Mouse (Mus musculus): ENCODE results near the gene Flvcr1. TPM values are rescaled to one million over a fixed set of nuclear protein-coding genes. Genes with fewer than 3 reads are reported as not detected.
A peak's percentile ranks its signal among the peaks of the same experiment; 100 is the strongest.

Flvcr1 gene
- 4.1 and 4.6 TPM in 2 replicates for polyA plus RNA-seq (2012; ENCODE audit: insufficient read depth, insufficient read length, missing spikeins)

DNA sequence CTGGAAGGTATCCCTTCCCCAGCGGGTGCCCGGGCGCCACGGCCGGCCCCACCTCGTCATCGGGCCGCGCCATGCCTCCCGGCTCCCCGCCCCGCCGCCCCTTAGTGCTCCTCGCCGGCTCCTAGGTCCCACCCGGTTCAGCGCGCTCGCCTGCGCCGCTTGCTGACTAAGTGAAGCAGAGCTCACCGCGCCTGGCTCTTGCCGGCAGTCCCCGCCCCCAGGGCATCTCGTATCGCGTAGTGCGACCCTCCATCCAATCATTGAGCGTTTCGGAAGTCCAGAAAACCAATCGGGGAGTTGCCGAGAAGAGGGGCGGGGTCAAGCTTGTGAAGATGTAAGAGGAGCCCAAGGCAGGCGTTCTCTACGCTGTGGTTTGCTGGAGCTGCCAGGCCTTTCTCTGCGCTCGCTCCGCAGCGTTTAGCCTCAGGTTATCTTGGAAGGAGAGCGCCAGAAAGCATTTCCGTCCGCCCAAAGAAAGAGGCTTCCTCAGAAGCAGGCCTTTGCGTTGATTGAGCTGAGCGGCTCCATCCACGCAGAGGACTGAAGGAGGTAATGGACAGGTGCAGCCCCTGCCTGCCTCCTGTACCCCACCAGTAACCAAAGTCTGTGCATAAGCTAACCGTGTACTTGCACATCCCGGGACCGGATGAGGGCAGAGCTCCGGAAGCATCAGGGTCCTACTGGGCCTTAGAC lies at the start of gene Flvcr1:
Flvcr1 (minus strand) TSS at position 138 of the 693 bp plus-strand sequence.
- 0 out of 2 replicates have a peak, but pooled peaks cover 3% of the 10 kb centered on the region for H3K4me1 ChIP-seq (ENCODE audit: control insufficient read depth, insufficient read depth, insufficient read length, low read length)
- no peak within 1 kb of the TSS for H3K27ac ChIP-seq (replicated peaks; ENCODE audit: low read depth, low read length)
- peak within 1 kb of the TSS; percentile 65 for H3K4me3 ChIP-seq (ENCODE audit: insufficient read depth, low read depth, low read length)

DNA sequence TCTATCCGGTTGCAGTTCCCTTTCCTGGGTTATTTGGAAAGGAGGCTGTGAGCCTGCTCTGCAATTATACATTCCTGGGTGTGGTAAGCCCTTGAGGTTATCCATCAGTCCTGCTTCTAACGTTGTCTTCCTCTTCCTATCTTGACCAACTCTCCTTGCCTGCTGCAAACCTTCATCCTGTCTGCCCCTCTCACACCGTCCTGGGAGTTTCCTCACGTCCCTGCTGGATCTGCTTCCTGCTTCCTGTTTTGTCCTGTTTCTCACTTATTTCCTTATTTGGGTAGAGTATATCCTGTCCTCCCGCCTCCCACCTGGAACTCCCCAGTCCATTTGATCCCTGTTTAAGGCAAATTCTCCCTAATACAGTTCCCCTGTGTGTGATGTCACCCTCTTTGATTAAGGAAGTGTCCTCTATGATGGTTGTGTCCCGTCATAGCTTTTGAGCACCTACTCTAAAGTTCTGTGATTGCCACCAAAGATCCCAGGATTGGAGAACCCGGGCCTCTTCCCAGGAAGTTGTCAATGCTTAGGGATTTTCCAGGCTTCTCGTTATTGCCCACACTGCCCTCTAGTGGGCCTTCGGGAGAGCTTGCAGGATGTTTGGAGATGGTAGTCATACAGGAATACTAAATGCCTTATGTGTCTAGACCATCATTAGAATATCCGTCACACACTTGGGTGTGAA lies 49.4 kb upstream of the Flvcr1 start:
- peak overlapping the region; percentile 44 for H3K4me3 ChIP-seq (ENCODE audit: insufficient read depth, low read depth, low read length)
- no peaks in the 10 kb centered on the region for H3K4me1 ChIP-seq (ENCODE audit: control insufficient read depth, insufficient read depth, insufficient read length, low read length)
- peak overlapping the region; percentile 97 for H3K27ac ChIP-seq (replicated peaks; ENCODE audit: low read depth, low read length)

DNA sequence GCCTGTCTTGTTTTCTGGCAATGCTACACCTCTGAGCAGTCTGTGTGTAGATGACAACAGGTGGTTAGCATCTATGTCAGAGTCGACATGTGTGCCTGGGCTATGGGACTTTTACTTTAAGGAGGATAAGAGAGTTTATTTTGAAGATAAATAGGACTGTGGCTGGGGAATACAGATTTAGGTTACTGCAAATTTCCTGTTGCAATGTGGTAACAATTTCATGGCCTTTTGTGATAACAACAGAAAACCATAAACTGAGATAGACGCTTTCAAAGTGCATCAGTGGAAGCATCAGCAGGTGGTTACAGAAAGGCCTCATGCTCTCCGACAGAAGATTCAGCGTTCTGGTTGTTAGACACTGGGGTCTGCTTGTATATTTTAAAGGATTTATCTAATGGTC lies 47.5 kb upstream of the Flvcr1 start:
- no peak overlapping the region for H3K4me3 ChIP-seq (ENCODE audit: insufficient read depth, low read depth, low read length)
- H3K4me1 ChIP-seq (ENCODE audit: control insufficient read depth, insufficient read depth, insufficient read length, low read length), result no peaks in the 10 kb centered on the region
- H3K27ac ChIP-seq (replicated peaks; ENCODE audit: low read depth, low read length), result peak overlapping the region; percentile 39; the same call in 1 of the 2 replicates

- peak overlapping the region; percentile 69 for H3K27ac ChIP-seq (replicated peaks; ENCODE audit: low read depth, low read length)
- H3K4me1 ChIP-seq (ENCODE audit: control insufficient read depth, insufficient read depth, insufficient read length, low read length), result no peaks in the 10 kb centered on the region
- H3K4me3 ChIP-seq (ENCODE audit: insufficient read depth, low read depth, low read length), result no peak overlapping the region
Measured at GRCm38 (mm10) chr1:191073001-191073400, 47.0 kb upstream of the Flvcr1 start.

- Histone ChIP-seq H3K4me3 (ENCODE audit: insufficient read depth, low read depth, low read length) (no peak overlapping the region), H3K27ac (replicated peaks; ENCODE audit: low read depth, low read length) (peak overlapping the region; percentile 69)
Measured at GRCm38 (mm10) chr1:191072329-191072913, 46.5 kb upstream of the Flvcr1 start.

DNA sequence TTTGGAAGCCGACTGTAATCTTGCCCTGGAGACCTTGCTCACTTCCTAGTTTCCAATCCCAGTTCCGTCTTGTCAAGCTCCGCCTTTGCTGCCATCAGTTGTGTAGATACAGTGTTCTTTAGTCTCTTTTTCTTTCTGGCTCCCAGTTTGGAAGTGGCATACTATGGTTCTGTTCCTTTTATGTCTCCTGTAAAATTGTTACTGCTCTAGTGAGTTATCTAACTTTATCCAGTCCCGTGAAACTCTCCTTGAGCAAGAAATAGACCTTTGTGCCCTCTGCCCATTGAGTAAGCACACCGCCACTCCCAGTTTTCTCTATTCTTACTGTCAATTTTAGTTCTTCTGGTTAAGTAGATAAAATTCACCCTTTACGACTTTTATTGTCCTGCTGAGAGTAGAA lies 45.7 kb upstream of the Flvcr1 start:
- Histone ChIP-seq H3K4me1 (ENCODE audit: control insufficient read depth, insufficient read depth, insufficient read length, low read length) (no peaks in the 10 kb centered on the region), H3K4me3 (ENCODE audit: insufficient read depth, low read depth, low read length) (no peak overlapping the region), H3K27ac (replicated peaks; ENCODE audit: low read depth, low read length) (peak overlapping the region; percentile 33; the same call in 1 of the 2 replicates)

More at GRCm38 (mm10) chr1:191072329-191072913, 46.5 kb upstream of the Flvcr1 start:
- H3K4me1 ChIP-seq (ENCODE audit: control insufficient read depth, insufficient read depth, insufficient read length, low read length), result no peaks in the 10 kb centered on the region

DNA sequence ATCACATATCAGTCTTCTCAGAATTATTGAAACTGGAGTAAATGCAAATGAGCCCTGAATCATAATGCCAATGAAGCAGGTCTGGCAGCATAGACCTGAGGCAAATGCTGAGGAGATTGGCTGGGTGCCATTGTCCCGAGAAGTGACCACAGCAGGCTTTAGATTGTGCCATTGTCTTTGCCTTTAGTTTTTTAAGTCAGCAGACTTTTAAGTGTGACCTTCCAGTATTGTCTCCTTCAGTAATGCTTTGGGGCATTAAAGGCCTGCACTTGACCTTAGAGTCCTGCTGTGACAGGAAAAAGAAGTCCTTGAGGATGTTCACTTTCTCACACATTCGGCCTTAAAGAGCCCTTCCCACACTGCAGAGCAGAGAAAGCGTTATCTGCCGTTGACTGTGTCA lies 44.3 kb upstream of the Flvcr1 start:
- Histone ChIP-seq H3K27ac (replicated peaks; ENCODE audit: low read depth, low read length) (0 out of 2 replicates have a peak overlapping the region, but pooled peaks have one; percentile 10), H3K4me1 (ENCODE audit: control insufficient read depth, insufficient read depth, insufficient read length, low read length) (no peaks in the 10 kb centered on the region), H3K4me3 (ENCODE audit: insufficient read depth, low read depth, low read length) (no peak overlapping the region)

GRCm38 (mm10) chr1:191068377-191068776 lies 42.4 kb upstream of the Flvcr1 start:
- no peak overlapping the region for H3K27ac ChIP-seq (replicated peaks; ENCODE audit: low read depth, low read length)
- H3K4me3 ChIP-seq (ENCODE audit: insufficient read depth, low read depth, low read length), result no peak overlapping the region
- H3K4me1 ChIP-seq (ENCODE audit: control insufficient read depth, insufficient read depth, insufficient read length, low read length), result no peaks in the 10 kb centered on the region

DNA sequence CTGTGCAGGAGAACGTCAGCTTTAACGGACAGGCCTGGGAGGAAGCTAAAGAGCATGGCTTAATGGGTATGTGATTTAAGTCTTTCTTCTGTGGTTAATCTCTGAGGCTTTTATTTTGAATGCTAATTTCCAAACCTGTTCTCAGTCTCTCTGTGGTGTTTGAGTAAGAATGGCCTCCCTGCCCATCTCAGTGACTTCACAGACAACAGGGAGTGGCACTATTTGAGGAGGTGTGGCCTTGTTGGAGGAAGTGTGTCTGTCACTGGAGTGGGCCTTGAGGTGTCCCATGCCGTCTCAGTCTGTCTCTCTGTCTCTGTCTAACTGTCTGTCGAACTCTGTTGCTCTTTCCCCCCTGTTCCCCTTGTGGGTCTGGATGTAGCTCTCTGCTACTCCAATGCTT lies 39.2 kb upstream of the Flvcr1 start:
- Histone ChIP-seq H3K4me3 (ENCODE audit: insufficient read depth, low read depth, low read length) (no peak overlapping the region), H3K4me1 (ENCODE audit: control insufficient read depth, insufficient read depth, insufficient read length, low read length) (no peaks in the 10 kb centered on the region), H3K27ac (replicated peaks; ENCODE audit: low read depth, low read length) (no peak overlapping the region)

DNA sequence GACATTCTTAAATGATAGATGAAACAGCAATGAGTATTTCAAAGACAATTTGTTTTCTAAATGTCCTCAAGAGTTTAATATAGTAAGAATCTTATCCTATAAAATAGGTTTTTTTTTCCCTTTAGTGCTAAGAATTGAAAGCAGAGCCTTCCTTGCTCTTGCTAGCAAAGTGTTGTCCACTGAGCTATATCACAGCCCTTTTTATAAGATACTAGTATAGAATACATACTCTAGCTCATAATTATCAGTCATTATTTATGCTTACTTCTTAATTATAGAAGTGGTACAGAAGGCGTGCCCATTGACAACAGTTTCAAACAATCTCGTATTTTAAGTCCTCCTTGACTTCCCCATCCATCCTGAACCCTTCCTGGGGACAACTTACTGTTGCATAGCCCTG lies 38.6 kb upstream of the Flvcr1 start:
- no peak overlapping the region for H3K27ac ChIP-seq (replicated peaks; ENCODE audit: low read depth, low read length)
- H3K4me1 ChIP-seq (ENCODE audit: control insufficient read depth, insufficient read depth, insufficient read length, low read length), result no peaks in the 10 kb centered on the region
- H3K4me3 ChIP-seq (ENCODE audit: insufficient read depth, low read depth, low read length), result no peak overlapping the region

GRCm38 (mm10) chr1:191063700-191064099 lies 37.7 kb upstream of the Flvcr1 start:
- H3K4me1 ChIP-seq (ENCODE audit: control insufficient read depth, insufficient read depth, insufficient read length, low read length), result no peaks in the 10 kb centered on the region
- no peak overlapping the region for H3K27ac ChIP-seq (replicated peaks; ENCODE audit: low read depth, low read length)
- H3K4me3 ChIP-seq (ENCODE audit: insufficient read depth, low read depth, low read length), result 0 out of 2 replicates have a peak overlapping the region, but pooled peaks have one; percentile 69

DNA sequence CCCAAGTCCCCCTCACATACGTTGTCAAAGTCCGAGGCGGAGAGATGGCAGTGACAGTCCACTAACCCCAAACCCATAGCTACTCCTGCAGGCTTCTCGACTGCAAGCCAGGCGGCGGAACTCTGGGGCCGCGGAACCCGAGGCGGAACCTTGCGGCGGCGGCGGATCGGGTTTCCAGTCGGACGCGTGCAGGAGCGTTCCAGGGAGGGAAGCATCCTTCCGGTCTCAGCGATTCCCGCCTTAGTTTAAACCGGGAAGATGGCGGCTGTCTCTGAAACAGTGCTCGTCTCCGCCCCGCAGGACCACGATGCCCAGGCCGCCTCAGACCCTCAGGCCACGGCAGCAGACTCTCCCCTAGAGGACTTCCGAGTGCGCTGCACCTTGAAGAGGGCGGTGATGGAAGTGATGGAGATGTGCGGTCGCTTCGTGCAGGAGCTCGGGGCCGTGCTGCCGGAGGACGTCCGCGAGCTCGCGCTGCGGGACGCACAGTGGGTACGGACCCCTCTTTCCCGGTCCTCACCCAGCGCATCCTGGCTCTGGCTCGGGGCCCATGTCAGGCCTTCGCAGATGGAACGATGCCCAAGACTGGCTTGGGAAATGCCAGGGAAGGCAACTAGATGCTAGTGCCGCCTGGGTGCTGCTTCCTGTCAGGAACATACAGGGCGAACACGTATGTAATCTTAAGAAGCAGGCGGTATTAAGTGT lies 37.0 kb upstream of the Flvcr1 start, which contains the start of the genes Tatdn3 and Nsl1:
Tatdn3 (minus strand) TSS at position 152 of the 705 bp plus-strand sequence.
Nsl1 (plus strand) TSS at position 232 of the 705 bp plus-strand sequence.
- Histone ChIP-seq H3K27ac (replicated peaks; ENCODE audit: low read depth, low read length) (peak within 1 kb of the TSS; percentile 73), H3K4me3 (ENCODE audit: insufficient read depth, low read depth, low read length) (peak within 1 kb of the TSS; percentile 83), H3K4me1 (ENCODE audit: control insufficient read depth, insufficient read depth, insufficient read length, low read length) (no peaks in the 10 kb centered on the region)

- H3K4me3 ChIP-seq (ENCODE audit: insufficient read depth, low read depth, low read length), result peak overlapping the region; percentile 83
- H3K4me1 ChIP-seq (ENCODE audit: control insufficient read depth, insufficient read depth, insufficient read length, low read length), result no peaks in the 10 kb centered on the region
- peak overlapping the region; percentile 73 for H3K27ac ChIP-seq (replicated peaks; ENCODE audit: low read depth, low read length)
Measured at GRCm38 (mm10) chr1:191062241-191062780, 36.4 kb upstream of the Flvcr1 start.

DNA sequence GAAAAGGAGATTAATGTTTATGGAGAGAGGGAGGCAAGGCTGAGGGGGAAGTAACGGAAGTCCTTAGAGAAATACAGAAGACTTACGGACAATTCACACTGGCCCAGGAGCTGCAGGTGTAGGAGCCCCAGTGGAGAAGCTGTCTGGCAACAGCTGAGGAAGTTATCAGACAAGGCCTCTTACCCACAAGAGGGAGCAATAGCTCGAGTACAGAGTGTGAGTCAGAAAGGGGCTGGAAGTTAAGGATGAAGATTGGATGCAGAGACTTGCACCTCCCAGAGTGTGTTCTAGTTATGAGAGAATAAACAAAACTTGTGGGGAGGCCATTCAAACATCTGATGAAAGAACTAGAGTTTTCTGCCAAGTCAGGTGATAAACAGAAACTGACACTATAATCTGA lies 31.5 kb upstream of the Flvcr1 start:
- Histone ChIP-seq H3K4me1 (ENCODE audit: control insufficient read depth, insufficient read depth, insufficient read length, low read length) (no peaks in the 10 kb centered on the region), H3K27ac (replicated peaks; ENCODE audit: low read depth, low read length) (no peak overlapping the region), H3K4me3 (ENCODE audit: insufficient read depth, low read depth, low read length) (no peak overlapping the region)

DNA sequence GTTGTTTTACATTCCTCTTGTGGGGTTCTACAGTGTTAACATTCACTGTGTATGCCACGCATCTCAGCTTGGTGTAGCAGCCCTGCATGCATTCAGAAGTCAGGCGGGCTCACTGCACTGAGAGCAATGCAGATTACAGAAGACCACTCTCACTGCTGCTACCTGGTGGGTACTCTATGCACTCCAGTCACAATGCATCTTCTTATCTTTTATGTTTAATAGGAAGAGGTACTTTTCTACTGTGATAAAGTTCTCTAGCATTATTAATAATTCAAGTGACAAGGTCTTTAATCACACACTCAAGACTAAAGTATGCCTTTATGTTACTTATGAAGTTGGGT lies 29.5 kb upstream of the Flvcr1 start:
- no peak overlapping the region for H3K27ac ChIP-seq (replicated peaks; ENCODE audit: low read depth, low read length)
- H3K4me3 ChIP-seq (ENCODE audit: insufficient read depth, low read depth, low read length), result no peak overlapping the region
- H3K4me1 ChIP-seq (ENCODE audit: control insufficient read depth, insufficient read depth, insufficient read length, low read length), result no peaks in the 10 kb centered on the region

Data from brown adipose tissue, adult 24 weeks (tissue).